Mouse (Mus musculus): Measurements from ENCODE around the gene Zfp143.

GRCm38 (mm10) chr7:110063731-110064130, 2.7 kb downstream of the Zfp143 start:
- no peak for TF ChIP-seq CTCF (IDR thresholded peaks at IDR 0.05; ENCODE audit: borderline replicate concordance, insufficient read depth, low read depth, low read length)
- no peak for TF ChIP-seq POLR2A (IDR thresholded peaks at IDR 0.05; ENCODE audit: borderline replicate concordance, insufficient read depth, low read length)
